Mouse (Mus musculus): ENCODE measurements at regions not wholly inside any gene's neighbourhood (a gene's known extent, or its start where the extent isn't known, plus 50 kb on each side); places are given as distances from the start of the nearest gene placed in this dataset.

GRCm38 (mm10) chr3:106879994-106880393 is 53.9 kb upstream of the Olfr266 start:
- DNase-seq (ENCODE audit: extremely low spot score, low read depth, low spot score) = no peak

- peak; percentile 14 for DNase-seq (ENCODE audit: extremely low spot score, low read depth, low spot score)
These were observed 77.1 kb upstream of the Olfr266 start for GRCm38 (mm10) chr3:106903198-106903597.

GRCm38 (mm10) chr3:106906668-106907067 is 80.6 kb upstream of the Olfr266 start:
- DNase-seq (ENCODE audit: extremely low spot score, low read depth, low spot score) = no peak

- DNase-seq (ENCODE audit: extremely low spot score, low read depth, low spot score) = no peak
These were observed 99.9 kb upstream of the Kcna3 start for GRCm38 (mm10) chr3:106936067-106936466.

- no peak for DNase-seq (ENCODE audit: extremely low spot score, low read depth, low spot score)
These were observed 95.9 kb upstream of the Kcna3 start for GRCm38 (mm10) chr3:106940095-106940494.

- no peak for DNase-seq (ENCODE audit: extremely low spot score, low read depth, low spot score)
These were observed 80.2 kb upstream of the Kcna3 start for GRCm38 (mm10) chr3:106955555-106956446.

- no peak for DNase-seq (ENCODE audit: extremely low spot score, low read depth, low spot score)
These were observed 78.6 kb upstream of the Kcna3 start for GRCm38 (mm10) chr3:106957162-106957895.

- no peak for DNase-seq (ENCODE audit: extremely low spot score, low read depth, low spot score)
These were observed 77.8 kb upstream of the Kcna3 start for GRCm38 (mm10) chr3:106958194-106958593.

- no peak for DNase-seq (ENCODE audit: extremely low spot score, low read depth, low spot score)
These were observed 75.4 kb upstream of the Kcna3 start for GRCm38 (mm10) chr3:106960596-106960995.

- DNase-seq (ENCODE audit: extremely low spot score, low read depth, low spot score) = peak; percentile 24
These were observed 73.5 kb upstream of the Kcna3 start for GRCm38 (mm10) chr3:106962466-106962865.

- DNase-seq (ENCODE audit: extremely low spot score, low read depth, low spot score) = no peak
These were observed 69.8 kb upstream of the Kcna3 start for GRCm38 (mm10) chr3:106966198-106966597.

- DNase-seq (ENCODE audit: extremely low spot score, low read depth, low spot score) = no peak
These were observed 68.5 kb upstream of the Kcna3 start for GRCm38 (mm10) chr3:106967479-106967878.

GRCm38 (mm10) chr3:106974114-106974789 is 61.7 kb upstream of the Kcna3 start:
- no peak for DNase-seq (ENCODE audit: extremely low spot score, low read depth, low spot score)

GRCm38 (mm10) chr3:106978728-106979127 is 57.2 kb upstream of the Kcna3 start:
- no peak for DNase-seq (ENCODE audit: extremely low spot score, low read depth, low spot score)

- no peak for DNase-seq (ENCODE audit: extremely low spot score, low read depth, low spot score)
These were observed 55.1 kb upstream of the Kcna3 start for GRCm38 (mm10) chr3:106980914-106981313.

- no peak for DNase-seq (ENCODE audit: extremely low spot score, low read depth, low spot score)
These were observed 54.6 kb upstream of the Kcna3 start for GRCm38 (mm10) chr3:106981323-106981722.

- no peak for DNase-seq (ENCODE audit: extremely low spot score, low read depth, low spot score)
These were observed 51.7 kb upstream of the Kcna3 start for GRCm38 (mm10) chr3:106984231-106984630.
